Mouse (Mus musculus): ENCODE measurements around the gene Scube1. TPM values are rescaled to one million over a fixed set of nuclear protein-coding genes. Genes with fewer than 3 reads are reported as not detected.

The Scube1 gene
- total and polyA plus RNA-seq, 2 experiments, result 0.13 to 0.18 TPM

GRCm38 (mm10) chr15:83607115-83607802 lies 117.6 kb downstream of the Scube1 start:
- H3K27ac ChIP-seq (replicated peaks; ENCODE audit: insufficient read depth, low read depth, low read length), result no peak overlapping the region
- no peaks in the 10 kb centered on the region for H3K36me3 ChIP-seq (ENCODE audit: control insufficient read depth, insufficient read depth, low read length)
- no peak overlapping the region for H3K4me3 ChIP-seq (ENCODE audit: insufficient read depth, low read depth, low read length)
- peak; percentile 59 for DNase-seq (ENCODE audit: extremely low read depth, low read depth, low spot score)
- no peaks in the 10 kb centered on the region for H3K79me2 ChIP-seq (ENCODE audit: control insufficient read depth, insufficient read depth, low read length)
- WGBS, result 46% methylated on average over 15 of the region's 15 CpGs
- no peak overlapping the region for H3K9ac ChIP-seq (ENCODE audit: low read depth, low read length)
- H3K4me1 ChIP-seq (ENCODE audit: control insufficient read depth, insufficient read depth, low read length), result no peaks in the 10 kb centered on the region
- TF ChIP-seq POLR2A (IDR thresholded peaks at IDR 0.05; ENCODE audit: extremely low read depth, insufficient read depth, low read length) (no peak), CTCF (IDR thresholded peaks at IDR 0.05; ENCODE audit: low read depth, low read length) (peak; percentile 93)
- H3K27me3 ChIP-seq (ENCODE audit: control insufficient read depth, insufficient read depth, low read length), result no peaks in the 10 kb centered on the region

- no peak overlapping the region for H3K27ac ChIP-seq (replicated peaks; ENCODE audit: insufficient read depth, low read depth, low read length)
- H3K36me3 ChIP-seq (ENCODE audit: control insufficient read depth, insufficient read depth, low read length), result no peaks in the 10 kb centered on the region
- no peak for DNase-seq (ENCODE audit: extremely low read depth, low read depth, low spot score)
- 82% methylated on average over 8 of the region's 8 CpGs for WGBS
- H3K4me1 ChIP-seq (ENCODE audit: control insufficient read depth, insufficient read depth, low read length), result no peaks in the 10 kb centered on the region
- no peak overlapping the region for H3K9ac ChIP-seq (ENCODE audit: low read depth, low read length)
- H3K27me3 ChIP-seq (ENCODE audit: control insufficient read depth, insufficient read depth, low read length), result no peaks in the 10 kb centered on the region
- no peaks in the 10 kb centered on the region for H3K79me2 ChIP-seq (ENCODE audit: control insufficient read depth, insufficient read depth, low read length)
- TF ChIP-seq CTCF (IDR thresholded peaks at IDR 0.05; ENCODE audit: low read depth, low read length) (no peak), POLR2A (IDR thresholded peaks at IDR 0.05; ENCODE audit: extremely low read depth, insufficient read depth, low read length) (no peak)
- no peak overlapping the region for H3K4me3 ChIP-seq (ENCODE audit: insufficient read depth, low read depth, low read length)
Measured at GRCm38 (mm10) chr15:83606700-83607099, 118.1 kb downstream of the Scube1 start.

- no peak for DNase-seq (ENCODE audit: extremely low read depth, low read depth, low spot score)
- H3K79me2 ChIP-seq (ENCODE audit: control insufficient read depth, insufficient read depth, low read length), result no peaks in the 10 kb centered on the region
- H3K4me1 ChIP-seq (ENCODE audit: control insufficient read depth, insufficient read depth, low read length), result no peaks in the 10 kb centered on the region
- H3K36me3 ChIP-seq (ENCODE audit: control insufficient read depth, insufficient read depth, low read length), result no peaks in the 10 kb centered on the region
- TF ChIP-seq CTCF (IDR thresholded peaks at IDR 0.05; ENCODE audit: low read depth, low read length) (no peak), POLR2A (IDR thresholded peaks at IDR 0.05; ENCODE audit: extremely low read depth, insufficient read depth, low read length) (no peak)
- H3K27me3 ChIP-seq (ENCODE audit: control insufficient read depth, insufficient read depth, low read length), result no peaks in the 10 kb centered on the region
- no peak overlapping the region for H3K4me3 ChIP-seq (ENCODE audit: insufficient read depth, low read depth, low read length)
- WGBS, result 70% methylated on average over 11 of the region's 11 CpGs
- no peak overlapping the region for H3K27ac ChIP-seq (replicated peaks; ENCODE audit: insufficient read depth, low read depth, low read length)
- no peak overlapping the region for H3K9ac ChIP-seq (ENCODE audit: low read depth, low read length)
Measured at GRCm38 (mm10) chr15:83606216-83606615, 118.6 kb downstream of the Scube1 start.

- WGBS, result 96% methylated on average over 7 of the region's 7 CpGs
- Histone ChIP-seq H3K27me3 (ENCODE audit: control insufficient read depth, insufficient read depth, low read length) (no peaks in the 10 kb centered on the region), H3K27ac (replicated peaks; ENCODE audit: insufficient read depth, low read depth, low read length) (no peak overlapping the region), H3K79me2 (ENCODE audit: control insufficient read depth, insufficient read depth, low read length) (no peaks in the 10 kb centered on the region), H3K4me3 (ENCODE audit: insufficient read depth, low read depth, low read length) (no peak overlapping the region), H3K36me3 (ENCODE audit: control insufficient read depth, insufficient read depth, low read length) (no peaks in the 10 kb centered on the region), H3K9ac (ENCODE audit: low read depth, low read length) (no peak overlapping the region), H3K4me1 (ENCODE audit: control insufficient read depth, insufficient read depth, low read length) (no peaks in the 10 kb centered on the region)
- TF ChIP-seq CTCF (IDR thresholded peaks at IDR 0.05; ENCODE audit: low read depth, low read length), result no peak
- TF ChIP-seq POLR2A (IDR thresholded peaks at IDR 0.05; ENCODE audit: extremely low read depth, insufficient read depth, low read length), result no peak
- no peak for DNase-seq (ENCODE audit: extremely low read depth, low read depth, low spot score)
Measured at GRCm38 (mm10) chr15:83603426-83603825, 121.4 kb downstream of the Scube1 start.

- H3K27ac ChIP-seq (replicated peaks; ENCODE audit: insufficient read depth, low read depth, low read length), result no peak overlapping the region
- WGBS, result 100% methylated on average over 1 of the region's 1 CpGs
- no peaks in the 10 kb centered on the region for H3K79me2 ChIP-seq (ENCODE audit: control insufficient read depth, insufficient read depth, low read length)
- no peak for TF ChIP-seq CTCF (IDR thresholded peaks at IDR 0.05; ENCODE audit: low read depth, low read length)
- TF ChIP-seq POLR2A (IDR thresholded peaks at IDR 0.05; ENCODE audit: extremely low read depth, insufficient read depth, low read length), result no peak
- no peak for DNase-seq (ENCODE audit: extremely low read depth, low read depth, low spot score)
- no peaks in the 10 kb centered on the region for H3K36me3 ChIP-seq (ENCODE audit: control insufficient read depth, insufficient read depth, low read length)
- H3K9ac ChIP-seq (ENCODE audit: low read depth, low read length), result no peak overlapping the region
- H3K27me3 ChIP-seq (ENCODE audit: control insufficient read depth, insufficient read depth, low read length), result no peaks in the 10 kb centered on the region
- H3K4me1 ChIP-seq (ENCODE audit: control insufficient read depth, insufficient read depth, low read length), result no peaks in the 10 kb centered on the region
- H3K4me3 ChIP-seq (ENCODE audit: insufficient read depth, low read depth, low read length), result no peak overlapping the region
Measured at GRCm38 (mm10) chr15:83603046-83603396, 121.8 kb downstream of the Scube1 start.

GRCm38 (mm10) chr15:83602372-83603045 lies 122.3 kb downstream of the Scube1 start:
- Histone ChIP-seq H3K27me3 (ENCODE audit: control insufficient read depth, insufficient read depth, low read length) (no peaks in the 10 kb centered on the region), H3K79me2 (ENCODE audit: control insufficient read depth, insufficient read depth, low read length) (no peaks in the 10 kb centered on the region), H3K36me3 (ENCODE audit: control insufficient read depth, insufficient read depth, low read length) (no peaks in the 10 kb centered on the region), H3K9ac (ENCODE audit: low read depth, low read length) (no peak overlapping the region), H3K4me1 (ENCODE audit: control insufficient read depth, insufficient read depth, low read length) (no peaks in the 10 kb centered on the region), H3K27ac (replicated peaks; ENCODE audit: insufficient read depth, low read depth, low read length) (no peak overlapping the region), H3K4me3 (ENCODE audit: insufficient read depth, low read depth, low read length) (no peak overlapping the region)
- no peak for DNase-seq (ENCODE audit: extremely low read depth, low read depth, low spot score)
- TF ChIP-seq CTCF (IDR thresholded peaks at IDR 0.05; ENCODE audit: low read depth, low read length), result no peak
- no peak for TF ChIP-seq POLR2A (IDR thresholded peaks at IDR 0.05; ENCODE audit: extremely low read depth, insufficient read depth, low read length)
- WGBS, result 77% methylated on average over 13 of the region's 13 CpGs
